Mouse (Mus musculus): Measurements from ENCODE around the gene Gstp1.

- TF ChIP-seq POLR2AphosphoS5 (IDR thresholded peaks at IDR 0.05; ENCODE audit: insufficient replicate concordance, low read depth, low read length) (no peak), CTCF (IDR thresholded peaks at IDR 0.05; ENCODE audit: low read depth, low read length) (no peak), GATA1 (IDR thresholded peaks at IDR 0.05; ENCODE audit: borderline replicate concordance, low read length) (no peak)
Measured at GRCm38 (mm10) chr19:4013066-4013465, 24.7 kb downstream of the Gstp1 start.
